Mouse (Mus musculus) gastrocnemius, adult 2 months (tissue): ENCODE measurements around the gene Fuk. TPM values are rescaled to one million over a fixed set of nuclear protein-coding genes. Genes with fewer than 3 reads are reported as not detected.

Experiments
- DNase-seq: peaks from one replicate; pipeline ENCODE4 v3.0.0; 2022
- H3K27ac ChIP-seq: fragments of 200-600 bp; 2 replicates; pipeline ENCODE4 v1.8.1; 2022; ENCODE audit warnings: mild to moderate bottlenecking
- H3K4me3 ChIP-seq: fragments of 200-600 bp; 2 replicates; pipeline ENCODE4 v1.8.1; 2022; ENCODE audit warnings: mild to moderate bottlenecking, moderate library complexity
- CTCF ChIP-seq: fragments of 200-600 bp; IDR thresholded peaks from 2 replicates; pipeline ENCODE4 v1.8.1; 2022; ENCODE audit warnings: antibody characterized with exemption, mild to moderate bottlenecking, moderate library complexity
- intact Hi-C: fragments of 180-260 bp; cut with DNase I; formaldehyde crosslinking; loops from one replicate; pipeline ENCODE4 v1.15.1; 2025
- total RNA-seq, 2 experiments: library from RNA; stranded (reverse); gene quantifications; 2 replicates each; pipeline ENCODE4 v1.2.3; 2021

The Fuk gene
- total RNA-seq, 2 experiments from 2014 or later: 4.4 TPM

GRCm38 (mm10) chr8:110929066-110929465 lies 26.8 kb upstream of the Fuk start:
- no peak for TF ChIP-seq CTCF
- intact Hi-C loops: no loop called here

GRCm38 (mm10) chr8:110928435-110928834 lies 26.1 kb upstream of the Fuk start:
- no peak overlapping the region for H3K4me3 ChIP-seq
- intact Hi-C loops: no loop called here
- no peak for DNase-seq
- TF ChIP-seq CTCF: no peak
- peak overlapping the region; percentile 36 for H3K27ac ChIP-seq

More at GRCm38 (mm10) chr8:110929066-110929465, 26.8 kb upstream of the Fuk start:
- Histone ChIP-seq H3K27ac (no peak overlapping the region), H3K4me3 (no peak overlapping the region)
- no peak for DNase-seq

GRCm38 (mm10) chr8:110926690-110927089 lies 24.4 kb upstream of the Fuk start:
- intact Hi-C loops: no loop called here
- TF ChIP-seq CTCF: no peak
- DNase-seq: no peak
- Histone ChIP-seq H3K4me3 (no peak overlapping the region), H3K27ac (peak overlapping the region; percentile 62)

- Histone ChIP-seq H3K27ac (peak overlapping the region; percentile 43), H3K4me3 (no peak overlapping the region)
- DNase-seq: no peak
- TF ChIP-seq CTCF: no peak
- intact Hi-C loops: no loop called here
Measured at GRCm38 (mm10) chr8:110925691-110926140, 23.4 kb upstream of the Fuk start.

GRCm38 (mm10) chr8:110921492-110922230 lies 19.4 kb upstream of the Fuk start:
- Histone ChIP-seq H3K27ac (peak overlapping the region; percentile 95), H3K4me3 (peak overlapping the region; percentile 76)
- TF ChIP-seq CTCF: no peak
- DNase-seq: peak; percentile 82
- intact Hi-C loops: loop anchor here (2.0 to 5.0 kb wide), 2 partner anchors 13 to 36 kb away; no protein-coding TSS in a partner anchor

- intact Hi-C loops: loop anchor here (2.0 to 5.0 kb wide), 2 partner anchors 14 to 36 kb away; no protein-coding TSS in a partner anchor
- H3K4me3 ChIP-seq: peak overlapping the region; percentile 76
- no peak for DNase-seq
- TF ChIP-seq CTCF: no peak
- peak overlapping the region; percentile 95 for H3K27ac ChIP-seq
Measured at GRCm38 (mm10) chr8:110920773-110921277, 18.5 kb upstream of the Fuk start.

- H3K4me3 ChIP-seq: peak overlapping the region; percentile 76
- no peak for DNase-seq
- intact Hi-C loops: loop anchor here (2.0 to 5.0 kb wide), 2 partner anchors 15 to 37 kb away; no protein-coding TSS in a partner anchor
- no peak for TF ChIP-seq CTCF
- H3K27ac ChIP-seq: peak overlapping the region; percentile 95
Measured at GRCm38 (mm10) chr8:110920032-110920772, 17.9 kb upstream of the Fuk start.

GRCm38 (mm10) chr8:110919341-110920031 lies 17.2 kb upstream of the Fuk start, which contains the start of gene St3gal2:
Gene St3gal2, plus strand, starts transcription at chr8:110919922.
- no peak for TF ChIP-seq CTCF
- DNase-seq: peak; percentile 93
- peak within 1 kb of the TSS; percentile 76 for H3K4me3 ChIP-seq
- H3K27ac ChIP-seq: peak within 1 kb of the TSS; percentile 95
- intact Hi-C loops: loop anchor here (2.0 to 5.0 kb wide), 3 partner anchors 15 to 48 kb away; no protein-coding TSS in a partner anchor

- no peak for DNase-seq
- no peak overlapping the region for H3K4me3 ChIP-seq
- peak overlapping the region; percentile 95 for H3K27ac ChIP-seq
- no peak for TF ChIP-seq CTCF
- intact Hi-C loops: loop anchor here (5.0 kb wide), 1 partner anchor 49 kb away; no protein-coding TSS in a partner anchor
Measured at GRCm38 (mm10) chr8:110918460-110918859, 16.2 kb upstream of the Fuk start.

GRCm38 (mm10) chr8:110918027-110918426 lies 15.7 kb upstream of the Fuk start:
- no peak for DNase-seq
- H3K27ac ChIP-seq: no peak overlapping the region
- TF ChIP-seq CTCF: no peak
- no peak overlapping the region for H3K4me3 ChIP-seq
- intact Hi-C loops: loop anchor here (5.0 kb wide), 1 partner anchor 49 kb away; no protein-coding TSS in a partner anchor

GRCm38 (mm10) chr8:110917415-110917814 lies 15.1 kb upstream of the Fuk start:
- no peak for DNase-seq
- no peak for TF ChIP-seq CTCF
- intact Hi-C loops: loop anchor here (5.0 kb wide), 1 partner anchor 50 kb away; no protein-coding TSS in a partner anchor
- Histone ChIP-seq H3K27ac (no peak overlapping the region), H3K4me3 (no peak overlapping the region)
